Mouse (Mus musculus) ES-CJ7 (cell line): ENCODE data around the gene Ube2t.

Experiments
- DNase-seq: peaks from one replicate; pipeline ENCODE4 v3.0.0; 2011; ENCODE audit warnings: low read depth, low spot score

Ube2t gene

DNA sequence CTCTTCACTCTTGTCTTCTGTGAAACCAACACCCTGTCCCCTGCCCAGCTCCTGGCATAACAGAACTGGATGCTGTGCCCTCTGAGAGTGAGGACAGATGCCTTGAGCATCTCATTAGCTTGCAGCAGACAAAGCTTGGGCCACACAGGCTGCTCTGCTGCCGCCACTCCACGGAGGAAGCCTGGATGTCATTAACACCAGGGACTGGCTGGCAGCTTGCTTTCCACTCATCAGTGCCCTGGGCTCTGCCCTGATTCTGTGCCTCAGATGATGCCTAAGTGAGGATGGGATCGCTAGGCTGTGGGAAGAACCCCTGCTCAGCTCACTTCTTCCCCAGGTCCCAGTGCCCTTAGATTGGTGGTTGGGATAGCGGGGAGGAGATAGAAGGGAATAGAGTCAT lies 33.1 kb downstream of the Ube2t start:
- DNase-seq, result no peak

DNA sequence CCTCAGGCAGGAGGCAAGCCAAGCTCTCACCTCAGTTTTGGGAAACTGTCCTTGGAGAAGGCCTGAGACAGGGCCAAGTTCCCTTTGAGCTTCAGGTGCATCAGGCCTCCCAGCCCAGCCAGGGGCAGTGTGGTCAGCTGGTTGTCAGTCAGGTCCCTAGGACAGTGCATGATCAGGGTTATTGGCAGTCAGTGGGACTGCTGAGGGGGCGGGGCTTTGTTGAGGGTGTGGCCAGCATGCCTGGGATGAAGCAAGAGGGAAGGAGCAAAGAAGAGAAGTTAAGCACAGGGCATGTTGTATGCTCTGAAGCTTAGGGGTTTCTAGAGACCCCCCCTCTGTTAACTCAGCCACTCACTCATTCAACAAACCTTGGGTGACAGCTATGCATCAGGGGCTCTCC lies 33.6 kb downstream of the Ube2t start:
- no peak for DNase-seq

DNA sequence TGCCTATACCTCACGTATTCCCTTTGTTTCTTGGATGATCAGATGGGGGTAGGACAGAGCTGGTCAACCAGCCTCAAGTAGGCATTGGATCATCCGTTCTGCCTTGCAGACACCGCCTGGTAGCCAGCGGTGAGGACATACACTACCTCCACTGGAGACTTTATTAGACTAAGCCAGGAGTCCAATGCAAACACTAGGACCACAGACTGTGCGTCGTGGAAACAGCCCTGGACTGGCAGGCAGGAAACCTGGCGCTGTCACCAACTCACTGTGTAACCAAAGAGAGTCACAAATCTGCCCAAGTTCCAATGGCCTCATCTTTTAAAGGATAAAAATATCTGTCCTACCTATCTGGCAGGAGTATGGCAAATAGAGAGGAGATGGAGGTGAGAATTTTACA lies 34.1 kb downstream of the Ube2t start:
- DNase-seq, result no peak

DNA sequence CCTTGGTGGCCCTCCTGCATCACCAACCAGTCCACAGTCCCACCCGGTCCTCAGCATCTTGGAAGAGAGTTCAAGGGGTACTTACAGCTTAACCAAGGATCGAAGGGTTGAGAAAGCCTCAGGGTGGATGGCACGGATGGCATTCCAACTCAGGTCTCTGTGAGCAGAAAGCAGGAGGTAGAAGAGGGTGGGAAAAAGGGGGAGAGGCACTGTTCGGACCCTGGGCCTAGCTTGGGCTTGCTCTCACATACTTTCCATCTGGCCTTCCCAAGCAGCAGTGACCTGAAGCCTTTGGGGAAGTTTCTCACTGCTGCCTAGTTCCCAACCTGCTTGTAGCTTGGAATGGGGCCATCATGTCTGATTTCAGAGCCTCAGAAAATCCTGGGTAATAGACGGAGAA lies 35.2 kb downstream of the Ube2t start:
- no peak for DNase-seq

DNA sequence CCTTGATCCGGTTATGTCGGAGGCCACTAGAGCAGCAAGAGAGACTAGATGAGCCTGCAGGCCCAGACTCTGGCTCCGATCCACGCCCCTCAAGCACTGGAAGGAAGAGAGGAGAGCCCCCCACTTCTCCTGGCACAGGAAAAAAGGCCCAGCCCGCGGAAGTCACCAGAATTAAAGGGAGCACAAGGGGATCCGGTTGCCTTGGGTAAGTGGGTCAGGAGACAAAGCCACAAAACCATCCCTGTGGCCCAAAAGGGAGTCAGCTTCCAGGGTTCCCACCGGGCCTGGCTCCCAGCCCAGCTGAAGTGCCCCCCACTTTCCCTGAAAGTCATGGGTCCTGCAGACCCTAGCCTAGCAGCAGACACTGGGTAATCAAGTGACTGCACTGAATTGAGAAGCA lies 35.9 kb downstream of the Ube2t start:
- DNase-seq, result no peak

DNA sequence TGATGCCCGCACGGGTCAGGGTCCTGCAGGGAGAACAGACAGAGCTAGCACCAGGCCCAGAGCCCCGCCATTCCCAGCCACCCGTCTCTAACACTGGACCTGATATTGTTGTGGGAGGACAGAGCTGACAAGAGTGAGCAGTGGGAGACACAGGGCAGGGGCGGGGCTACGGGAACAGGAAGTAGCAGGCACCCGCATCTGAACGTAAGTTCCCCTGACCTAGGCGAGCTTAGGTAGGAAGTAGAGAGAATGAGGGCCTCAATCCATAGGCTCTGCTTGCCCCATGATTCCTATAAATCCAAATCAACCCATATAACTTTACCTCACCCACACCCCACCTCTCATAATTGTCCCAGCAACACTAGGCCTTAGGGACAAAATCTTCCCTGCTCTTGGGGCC lies 38.2 kb downstream of the Ube2t start:
- no peak for DNase-seq

DNA sequence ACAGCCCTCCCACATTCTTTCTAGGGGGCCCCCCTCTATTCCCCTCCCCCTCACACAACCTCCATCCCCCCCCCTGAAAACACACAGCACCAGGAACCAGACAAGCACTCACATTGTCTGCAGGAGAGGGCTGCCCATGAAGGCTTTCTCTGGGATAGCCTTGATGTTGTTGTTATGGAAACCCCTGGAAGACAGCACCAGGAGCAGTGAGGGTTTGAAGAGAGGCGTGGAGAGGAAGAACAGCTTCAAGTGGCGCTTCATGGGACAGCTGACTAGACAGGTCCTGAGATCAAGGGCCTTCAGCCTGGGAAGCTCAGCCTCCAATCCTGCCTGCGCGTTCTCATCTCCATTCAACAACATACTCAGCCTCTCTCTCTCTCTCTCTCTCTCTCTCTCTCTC lies 41.0 kb downstream of the Ube2t start:
- no peak for DNase-seq

DNA sequence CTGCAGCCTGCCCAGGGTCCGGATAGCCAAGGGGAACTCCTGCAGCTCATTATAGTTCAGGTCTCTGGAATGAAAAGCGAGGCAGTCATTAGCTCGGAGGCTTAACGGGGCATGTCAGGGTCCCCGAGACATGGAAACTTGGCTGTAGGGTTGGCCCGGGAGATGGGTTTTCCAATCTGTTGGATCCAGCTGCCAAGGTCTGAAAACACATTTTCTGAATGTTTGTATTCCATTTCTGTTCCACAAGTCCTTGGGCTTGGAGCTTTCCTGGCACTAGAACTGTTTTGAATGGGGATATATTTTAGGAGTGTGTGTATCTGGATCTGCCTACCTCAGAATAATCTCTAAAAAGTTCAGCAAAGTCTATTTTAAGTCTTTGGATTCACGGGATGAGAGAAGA lies 43.3 kb downstream of the Ube2t start:
- no peak for DNase-seq

DNA sequence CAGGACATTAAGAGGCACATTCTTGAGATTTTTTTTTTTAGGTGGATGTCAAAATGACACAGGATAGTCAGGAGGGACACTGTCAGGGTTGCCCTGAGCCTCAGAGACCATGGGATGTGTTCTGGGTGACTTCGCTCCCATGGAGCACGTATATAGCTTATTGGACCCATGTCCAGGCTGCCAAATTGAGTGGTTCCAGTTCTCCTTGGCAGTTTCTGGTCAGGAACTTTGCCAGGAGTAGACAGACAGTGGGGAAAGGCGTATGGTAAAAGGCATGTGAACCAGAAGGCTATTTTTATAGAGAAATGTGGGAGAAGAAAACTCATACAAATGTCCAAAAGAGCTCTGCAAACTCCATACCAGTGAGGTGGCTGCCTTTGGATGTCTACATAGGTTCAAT lies 47.5 kb downstream of the Ube2t start:
- no peak for DNase-seq

DNA sequence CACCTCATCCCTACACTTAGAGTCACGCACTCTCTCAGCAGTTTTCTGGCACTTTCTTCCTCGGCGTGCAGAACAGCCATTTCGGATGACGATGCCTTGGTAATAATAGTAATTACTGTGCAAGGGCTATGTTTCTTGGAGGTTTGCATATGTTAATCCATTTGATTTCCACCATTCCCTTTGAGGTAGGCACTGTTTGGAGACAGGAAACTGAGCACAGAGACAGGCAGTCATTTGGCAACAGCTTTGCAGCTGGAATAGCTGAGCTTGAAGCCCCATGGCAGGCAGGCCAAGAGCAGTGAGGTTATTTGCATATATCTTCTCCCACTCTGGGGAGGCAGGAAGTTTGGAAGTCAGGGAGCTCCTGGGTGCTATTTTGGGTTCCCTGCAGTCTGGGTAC lies 49.5 kb downstream of the Ube2t start:
- DNase-seq, result no peak

DNA sequence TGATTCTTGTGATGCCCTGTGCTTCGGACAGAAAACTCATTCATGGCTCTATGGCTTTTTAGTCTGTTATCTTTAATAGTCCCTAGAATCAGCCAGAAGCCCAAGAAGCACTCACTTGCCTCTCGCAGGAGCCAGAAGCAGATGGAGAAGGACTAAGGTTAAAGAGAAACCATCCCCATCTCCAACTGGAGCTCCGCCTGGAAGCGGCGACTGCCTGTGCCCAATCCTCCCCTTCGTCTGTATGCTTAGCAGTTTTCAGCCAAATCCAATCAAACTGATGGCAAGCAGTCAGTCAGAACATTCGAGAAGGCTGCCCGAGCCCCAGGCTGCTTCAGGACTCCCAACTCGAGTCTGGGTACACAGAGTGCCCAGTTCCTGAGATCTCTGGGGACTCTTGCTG lies 50.1 kb downstream of the Ube2t start:
- no peak for DNase-seq

DNA sequence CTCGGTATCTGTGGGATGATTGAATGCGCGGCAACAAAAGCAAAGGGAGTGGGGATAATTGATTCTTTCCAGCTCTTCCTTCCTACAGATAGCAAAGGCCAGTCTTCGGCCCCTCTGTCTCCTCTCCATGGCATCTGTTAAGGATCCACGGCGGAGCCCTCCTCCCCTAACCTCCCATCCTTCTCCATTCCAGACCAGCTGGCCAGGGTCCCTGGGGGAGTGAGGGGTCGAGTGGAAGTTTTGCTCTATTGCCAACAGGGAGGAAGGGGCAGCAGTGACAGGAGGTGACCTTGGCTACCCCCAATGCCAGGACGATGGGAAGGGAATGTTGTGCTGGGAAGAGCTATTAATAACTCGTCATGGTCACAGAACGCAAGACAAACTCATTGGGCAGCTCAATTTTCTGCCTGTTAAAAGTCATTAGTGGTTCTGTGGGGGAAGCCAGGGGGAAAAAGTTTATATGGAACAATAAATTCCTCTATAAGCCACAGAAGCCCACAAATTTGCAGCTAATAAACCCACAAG lies 52.6 kb downstream of the Ube2t start:
- no peak for DNase-seq

DNA sequence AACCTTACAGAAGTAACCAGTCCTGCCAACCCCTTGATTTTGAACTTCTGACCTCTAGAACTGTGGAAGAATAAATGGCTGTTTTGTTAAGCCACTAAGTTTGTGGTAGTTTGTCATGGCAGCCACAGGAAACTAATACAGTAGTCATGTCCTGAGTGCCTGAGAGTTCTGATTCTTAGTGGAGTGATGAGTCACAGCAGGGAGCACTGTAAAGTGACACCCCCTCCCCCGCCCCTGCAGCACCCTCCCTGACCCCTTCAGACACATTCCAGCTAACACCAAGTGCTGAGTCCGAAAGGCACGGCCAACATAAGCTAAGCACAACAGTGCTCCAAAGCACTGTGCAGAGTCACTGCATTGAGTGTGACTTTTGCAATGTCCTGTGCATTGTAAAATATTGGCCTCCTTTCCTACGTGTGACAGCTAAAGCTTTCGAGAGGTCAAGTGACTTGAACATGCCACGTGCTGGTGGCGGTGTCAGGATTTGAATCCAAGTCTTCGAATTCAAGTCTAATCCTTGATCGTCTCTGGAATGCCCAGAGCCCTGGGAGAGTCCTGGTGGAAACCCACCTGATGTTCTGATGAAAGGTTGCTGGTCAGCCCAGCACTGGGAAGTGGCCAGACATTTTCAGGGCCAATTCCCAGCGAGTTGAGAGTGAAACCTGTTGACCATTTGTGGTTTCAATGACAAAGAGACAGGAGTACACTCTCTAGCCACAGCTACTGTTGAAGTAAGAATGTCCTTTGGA lies 54.7 kb downstream of the Ube2t start:
- DNase-seq, result peak; percentile 25

DNA sequence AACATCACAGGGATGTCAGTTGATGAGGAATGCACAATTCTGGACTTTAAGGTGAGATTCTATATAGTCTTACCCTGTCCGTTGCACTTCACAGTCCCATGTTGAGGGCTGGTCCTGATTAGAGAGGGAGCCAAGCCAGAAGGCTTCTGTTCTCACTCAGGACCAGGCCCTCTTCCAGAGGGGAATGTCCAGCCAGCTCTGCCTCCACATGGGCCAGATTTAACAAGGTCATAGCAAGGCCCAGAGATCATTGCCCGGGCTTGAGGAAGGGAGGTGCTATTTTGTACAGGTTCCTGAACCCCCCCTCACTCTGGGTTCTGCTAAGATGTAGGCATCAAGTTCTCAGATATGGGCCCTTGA lies 55.3 kb downstream of the Ube2t start:
- no peak for DNase-seq

DNA sequence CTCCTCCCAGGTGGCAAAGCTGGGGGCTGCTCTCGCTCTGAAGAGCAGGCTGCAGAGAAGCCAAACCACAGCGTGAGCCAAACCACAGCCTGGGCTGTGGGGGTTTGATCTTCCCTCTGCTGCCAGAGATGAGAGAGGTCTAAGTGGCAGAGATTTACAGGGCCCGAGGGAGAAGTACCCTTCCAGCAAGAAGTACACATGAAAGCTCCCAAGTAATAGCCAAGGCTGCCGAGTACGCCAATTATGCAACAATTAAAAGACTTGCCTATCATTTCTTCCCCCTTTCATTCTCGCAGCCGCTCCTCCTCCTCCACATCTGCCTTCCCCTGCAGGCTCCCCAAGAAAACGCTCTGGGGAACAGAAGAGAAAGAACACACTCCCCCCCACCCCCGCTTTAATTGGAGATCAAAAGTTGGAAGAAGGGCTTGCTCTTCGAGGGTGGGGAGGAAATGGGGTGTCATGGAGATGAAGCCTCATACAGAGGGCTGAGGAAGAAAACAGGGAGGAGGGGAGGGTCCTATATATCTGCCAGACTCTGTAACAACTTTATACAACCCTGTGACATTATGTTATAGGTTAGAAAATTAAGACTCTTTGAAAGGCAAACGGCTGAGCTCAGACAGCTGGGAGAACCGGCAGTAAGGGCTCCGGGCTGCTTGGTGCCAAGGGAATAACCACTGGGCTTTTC lies 56.9 kb downstream of the Ube2t start:
- no peak for DNase-seq

DNA sequence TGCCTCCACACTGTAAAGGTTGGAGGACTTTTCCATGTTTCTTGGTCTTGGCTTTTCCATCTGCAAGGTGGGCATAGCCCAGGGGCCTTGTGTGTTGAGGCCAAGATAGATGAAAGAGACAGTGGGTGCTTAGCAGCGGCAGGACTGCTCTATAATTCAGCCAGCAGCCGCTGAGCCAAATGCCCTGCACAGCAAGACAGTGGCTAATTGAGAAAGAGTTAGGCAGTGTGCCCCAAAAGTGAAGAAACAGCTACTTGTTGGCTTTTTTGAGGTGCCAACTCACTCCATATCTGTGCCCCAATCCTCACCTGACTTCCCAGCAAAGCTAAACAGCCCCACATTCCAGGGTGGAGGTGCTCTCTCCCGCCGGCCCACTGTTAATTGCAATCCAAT lies 57.4 kb downstream of the Ube2t start:
- no peak for DNase-seq

DNA sequence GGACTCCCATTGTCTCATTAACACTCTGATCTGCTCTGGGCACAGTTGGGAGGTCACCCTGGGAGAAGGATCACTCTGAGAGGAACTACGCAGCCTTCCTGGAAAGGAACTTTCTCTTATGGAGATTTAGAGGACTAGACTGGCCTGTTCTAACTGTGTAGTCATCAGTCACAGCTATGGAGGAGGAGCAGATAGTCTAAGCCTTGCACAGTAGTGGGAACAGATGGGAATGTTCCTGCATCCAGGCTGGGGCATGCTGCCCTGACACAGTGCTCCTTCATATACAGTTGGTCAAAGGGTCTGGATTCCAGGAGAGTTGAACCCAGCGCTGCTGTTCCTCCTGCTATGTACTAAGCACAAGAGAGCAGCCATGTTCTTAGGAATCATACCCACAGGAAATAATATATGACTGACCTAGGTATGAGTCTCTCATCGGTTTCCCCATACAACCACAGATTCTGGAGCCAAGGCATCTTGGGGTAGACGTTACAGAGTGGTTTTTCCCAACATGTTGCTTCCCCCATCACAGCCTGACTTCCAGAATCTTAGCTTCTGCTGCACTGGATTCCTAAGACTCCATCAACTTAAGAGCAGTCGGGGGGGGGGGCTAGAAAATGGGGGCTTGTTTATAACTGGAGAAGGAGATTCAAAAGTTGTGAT lies 58.0 kb downstream of the Ube2t start:
- no peak for DNase-seq

DNA sequence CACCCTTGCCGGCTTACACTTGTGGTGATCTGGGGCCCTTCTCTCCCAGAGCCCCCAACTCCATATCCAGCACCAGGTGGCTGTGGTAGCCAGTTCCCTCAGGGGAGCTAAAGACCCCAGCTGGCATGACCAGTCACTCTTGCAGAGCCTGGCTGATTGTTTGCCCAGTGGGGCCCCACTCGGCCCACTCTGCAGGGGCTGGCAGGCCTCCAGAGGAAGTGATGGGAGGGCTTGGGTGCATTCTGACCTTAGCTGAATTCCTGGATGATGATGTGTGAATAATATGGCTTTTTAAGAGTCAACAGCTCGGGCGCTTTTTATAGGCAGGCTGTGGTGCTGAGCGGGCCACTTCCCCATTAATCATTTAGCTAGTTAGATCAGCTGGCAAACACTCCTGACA lies 58.6 kb downstream of the Ube2t start:
- DNase-seq, result no peak

DNA sequence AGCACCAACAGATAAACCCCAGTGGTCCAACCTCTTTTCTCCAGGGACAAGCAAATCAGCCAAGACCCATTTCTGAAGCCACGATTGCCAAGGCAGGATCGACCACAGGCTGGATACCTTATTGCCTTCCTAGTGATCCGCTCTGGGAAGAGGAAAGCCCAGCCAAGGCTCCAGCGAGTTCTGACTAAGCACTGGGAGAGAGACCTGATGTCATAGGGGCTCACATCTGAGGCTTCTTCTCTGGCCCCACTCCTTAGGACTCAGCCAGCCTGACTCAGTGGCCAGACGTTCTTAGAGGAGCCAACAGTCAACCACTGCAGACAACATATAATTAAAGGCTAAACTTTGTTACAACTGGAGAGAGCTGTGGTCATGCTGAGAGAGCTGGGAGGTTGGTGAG lies 59.6 kb downstream of the Ube2t start:
- no peak for DNase-seq

DNA sequence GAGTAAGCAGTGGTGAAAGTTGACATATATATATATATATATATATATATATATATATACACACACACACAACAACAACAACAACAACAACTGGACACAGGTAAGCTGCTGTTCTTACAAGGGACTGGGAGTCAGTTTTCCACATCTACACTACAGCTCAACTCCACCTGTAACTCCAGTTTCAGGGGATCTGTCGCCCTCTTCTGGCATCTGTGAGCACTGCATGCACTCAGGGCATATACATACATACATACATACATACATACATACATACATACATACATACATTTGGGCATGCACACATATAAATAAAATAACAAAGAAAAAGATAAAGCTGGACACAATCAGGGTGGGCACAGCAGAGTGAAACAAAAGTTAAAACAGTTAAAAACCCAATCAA lies 61.2 kb downstream of the Ube2t start:
- DNase-seq, result peak; percentile 64
